Mouse (Mus musculus): ENCODE data around the gene E2f1. TPM values are rescaled to one million over a fixed set of nuclear protein-coding genes. Genes with fewer than 3 reads are reported as not detected.

The E2f1 gene
- polyA plus RNA-seq, 1 experiment: 21.5 TPM

DNA sequence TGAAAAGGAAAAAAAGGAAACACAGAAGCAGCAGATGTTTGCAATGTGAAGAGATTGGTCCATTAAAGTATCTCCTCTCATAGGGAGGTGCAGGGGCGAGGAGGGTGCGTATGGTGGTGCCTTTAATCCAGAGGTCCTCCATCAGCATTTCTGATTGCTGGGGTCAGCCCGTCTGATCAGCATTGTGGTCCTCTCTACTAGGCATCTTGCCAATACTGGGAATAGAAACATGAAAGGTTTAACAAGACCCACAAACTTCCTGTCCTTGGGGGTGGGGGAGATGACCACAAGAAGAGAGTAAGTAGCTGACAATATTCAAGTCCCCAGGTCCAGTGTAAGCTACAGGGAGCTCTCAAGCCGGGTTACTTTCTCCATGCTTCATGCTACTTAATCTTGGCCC lies 974 bp upstream of the E2f1 start:
- TF ChIP-seq CTCF (IDR thresholded peaks at IDR 0.05; ENCODE audit: borderline replicate concordance, insufficient read depth, low read length) (no peak), POLR2A (IDR thresholded peaks at IDR 0.05; ENCODE audit: low read depth, low read length) (no peak)
- Histone ChIP-seq H3K4me1 (ENCODE audit: control insufficient read depth, insufficient read depth, low read length) (peaks cover 8% of the 10 kb centered on the region), H3K4me3 (ENCODE audit: insufficient read depth, low read length) (no peak overlapping the region), H3K27ac (ENCODE audit: insufficient read depth, low read length) (peak overlapping the region; percentile 46)

DNA sequence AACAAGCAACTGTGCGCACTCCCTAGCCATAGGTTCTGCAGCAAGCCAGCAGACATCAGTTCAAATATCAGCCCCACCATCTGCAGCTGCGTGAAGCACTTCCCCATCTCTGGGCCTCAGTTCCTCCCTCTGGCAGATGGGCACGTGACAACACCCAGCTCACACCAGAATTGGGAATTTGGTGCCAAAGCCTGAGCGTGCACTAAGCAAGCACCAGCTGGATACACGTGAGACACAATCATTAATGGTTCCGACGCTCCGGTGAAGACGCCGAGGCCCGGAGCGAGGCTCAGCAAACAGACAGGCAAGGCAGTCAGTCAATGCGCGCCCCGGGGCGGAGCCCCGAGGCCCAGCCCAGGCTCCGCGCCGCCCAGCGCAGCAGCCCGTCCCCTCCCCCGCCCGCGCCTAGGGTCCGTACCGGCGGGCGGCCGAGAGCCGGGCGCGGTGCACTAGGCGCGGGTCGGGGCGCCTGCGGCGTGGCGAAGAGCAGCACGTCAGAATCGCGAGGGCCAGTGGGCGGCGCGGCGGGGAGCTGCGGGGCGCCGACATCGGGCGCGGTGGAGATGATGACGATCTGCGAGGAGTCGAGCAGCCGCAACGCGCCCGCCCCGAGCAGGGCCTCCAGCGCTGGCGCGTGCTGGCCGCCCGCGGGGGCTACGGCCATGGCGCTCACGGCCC lies 482 bp downstream of the E2f1 start:
- peaks cover 8% of the 10 kb centered on the region for H3K4me1 ChIP-seq (ENCODE audit: control insufficient read depth, insufficient read depth, low read length)
- TF ChIP-seq POLR2A (IDR thresholded peaks at IDR 0.05; ENCODE audit: low read depth, low read length) (peak; percentile 74; the same call in 1 of the 2 replicates), CTCF (IDR thresholded peaks at IDR 0.05; ENCODE audit: borderline replicate concordance, insufficient read depth, low read length) (no peak)
- H3K4me3 ChIP-seq (ENCODE audit: insufficient read depth, low read length): peak overlapping the region; percentile 65
- H3K27ac ChIP-seq (ENCODE audit: insufficient read depth, low read length): peak overlapping the region; percentile 41

DNA sequence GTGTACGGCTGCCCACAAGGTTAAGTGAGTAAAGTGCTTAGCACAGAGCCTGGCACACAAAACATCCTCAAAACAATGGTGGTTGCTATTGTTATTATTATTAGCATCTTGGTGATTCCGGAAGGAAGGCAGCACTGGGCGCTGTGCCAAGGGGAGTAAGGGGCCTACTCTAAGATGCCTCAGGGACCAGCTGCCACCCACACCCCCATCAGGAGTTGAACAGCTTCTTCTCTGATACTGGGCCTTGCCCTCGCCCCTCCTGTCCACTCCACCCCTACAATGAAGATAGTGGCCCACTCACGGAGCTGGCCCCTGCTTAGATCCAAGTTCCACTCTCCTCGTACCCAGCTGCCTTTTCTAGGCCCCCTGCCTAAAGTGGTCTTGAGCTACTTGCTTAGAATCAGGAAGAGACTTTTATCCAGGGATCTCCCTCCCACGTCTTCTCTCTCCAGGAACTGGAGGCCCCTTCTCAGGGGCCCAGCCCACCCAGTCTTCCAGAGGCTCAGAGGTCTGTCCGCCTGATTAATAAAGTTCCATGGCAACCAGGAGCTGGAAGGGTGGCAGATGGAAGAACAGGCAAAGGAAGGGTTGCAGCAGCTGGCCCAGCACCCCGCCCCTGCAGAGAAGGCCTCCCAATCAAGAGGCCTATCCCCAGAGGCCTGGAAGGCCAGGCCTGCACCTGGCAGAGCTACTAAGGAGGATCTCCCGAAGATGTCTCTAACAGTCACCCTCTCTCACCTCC lies 1.2 kb downstream of the E2f1 start:
- peak overlapping the region; percentile 65 for H3K4me3 ChIP-seq (ENCODE audit: insufficient read depth, low read length)
- TF ChIP-seq POLR2A (IDR thresholded peaks at IDR 0.05; ENCODE audit: low read depth, low read length): no peak
- TF ChIP-seq CTCF (IDR thresholded peaks at IDR 0.05; ENCODE audit: borderline replicate concordance, insufficient read depth, low read length): no peak
- peak overlapping the region; percentile 41 for H3K27ac ChIP-seq (ENCODE audit: insufficient read depth, low read length)
- H3K4me1 ChIP-seq (ENCODE audit: control insufficient read depth, insufficient read depth, low read length): peaks cover 8% of the 10 kb centered on the region

DNA sequence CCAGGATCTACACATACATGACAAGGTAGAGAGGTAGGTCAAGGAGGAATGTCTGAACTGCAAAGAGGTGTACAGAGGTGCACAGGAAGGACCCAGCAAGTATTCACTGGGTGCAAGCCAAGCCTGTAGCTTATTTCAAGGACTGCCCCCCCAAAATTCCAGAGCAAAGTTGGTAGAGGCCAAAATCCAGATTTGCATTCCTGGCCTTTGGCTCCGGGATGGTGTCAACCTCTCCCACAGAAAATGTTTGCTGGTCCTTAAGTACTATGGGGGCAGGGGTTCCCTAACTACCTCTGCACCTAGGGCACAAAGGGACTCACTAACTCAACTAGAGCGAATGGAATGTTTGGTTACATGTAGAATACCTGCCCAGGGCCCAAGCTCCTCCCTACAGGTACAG lies 1.9 kb downstream of the E2f1 start:
- Histone ChIP-seq H3K4me1 (ENCODE audit: control insufficient read depth, insufficient read depth, low read length) (peaks cover 8% of the 10 kb centered on the region), H3K4me3 (ENCODE audit: insufficient read depth, low read length) (peak overlapping the region; percentile 65), H3K27ac (ENCODE audit: insufficient read depth, low read length) (no peak overlapping the region)
- TF ChIP-seq CTCF (IDR thresholded peaks at IDR 0.05; ENCODE audit: borderline replicate concordance, insufficient read depth, low read length): no peak
- TF ChIP-seq POLR2A (IDR thresholded peaks at IDR 0.05; ENCODE audit: low read depth, low read length): no peak

DNA sequence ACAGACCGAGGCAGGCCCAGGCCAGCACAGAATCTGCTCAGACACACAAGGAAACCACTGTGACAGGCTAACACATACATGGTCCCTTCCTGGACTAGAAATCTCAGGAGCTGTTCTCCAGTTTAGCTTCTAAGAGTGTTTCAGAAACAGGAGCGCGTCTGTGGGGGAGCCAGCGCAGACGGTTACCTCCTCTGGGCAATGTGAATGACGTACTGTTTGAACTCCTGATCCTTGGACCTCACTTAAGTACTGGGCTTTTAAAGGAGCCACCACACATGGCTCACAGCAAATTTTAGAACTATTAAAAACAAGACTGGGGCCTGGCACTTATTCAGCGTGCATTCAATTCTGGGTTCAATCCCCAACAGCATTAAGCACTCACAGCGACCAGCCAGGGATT lies 3.1 kb downstream of the E2f1 start:
- Histone ChIP-seq H3K4me3 (ENCODE audit: insufficient read depth, low read length) (no peak overlapping the region), H3K4me1 (ENCODE audit: control insufficient read depth, insufficient read depth, low read length) (peaks cover 5% of the 10 kb centered on the region), H3K27ac (ENCODE audit: insufficient read depth, low read length) (no peak overlapping the region)
- TF ChIP-seq CTCF (IDR thresholded peaks at IDR 0.05; ENCODE audit: borderline replicate concordance, insufficient read depth, low read length): no peak

DNA sequence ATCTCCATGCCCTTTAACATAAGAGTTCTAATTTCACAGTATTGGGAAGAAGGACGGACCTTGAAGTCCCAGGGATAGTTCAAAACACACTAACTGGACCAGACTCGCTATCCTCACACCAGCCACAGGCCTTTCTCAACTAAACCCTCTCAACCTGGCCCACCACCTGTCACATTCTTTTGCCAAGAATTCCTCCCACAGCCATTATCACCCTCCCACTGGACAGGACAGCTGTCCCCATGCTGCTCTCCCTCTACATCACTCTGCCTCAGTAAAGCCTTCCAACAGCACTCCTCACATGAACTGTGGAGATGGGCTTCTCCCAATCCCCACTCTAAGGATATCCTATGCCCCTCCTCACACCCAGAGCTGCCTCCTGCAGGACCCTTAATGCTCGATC lies 4.1 kb downstream of the E2f1 start:
- Histone ChIP-seq H3K27ac (ENCODE audit: insufficient read depth, low read length) (no peak overlapping the region), H3K4me3 (ENCODE audit: insufficient read depth, low read length) (no peak overlapping the region), H3K4me1 (ENCODE audit: control insufficient read depth, insufficient read depth, low read length) (peaks cover under 1% of the 10 kb centered on the region)
- no peak for TF ChIP-seq POLR2A (IDR thresholded peaks at IDR 0.05; ENCODE audit: low read depth, low read length)
- no peak for TF ChIP-seq CTCF (IDR thresholded peaks at IDR 0.05; ENCODE audit: borderline replicate concordance, insufficient read depth, low read length)

DNA sequence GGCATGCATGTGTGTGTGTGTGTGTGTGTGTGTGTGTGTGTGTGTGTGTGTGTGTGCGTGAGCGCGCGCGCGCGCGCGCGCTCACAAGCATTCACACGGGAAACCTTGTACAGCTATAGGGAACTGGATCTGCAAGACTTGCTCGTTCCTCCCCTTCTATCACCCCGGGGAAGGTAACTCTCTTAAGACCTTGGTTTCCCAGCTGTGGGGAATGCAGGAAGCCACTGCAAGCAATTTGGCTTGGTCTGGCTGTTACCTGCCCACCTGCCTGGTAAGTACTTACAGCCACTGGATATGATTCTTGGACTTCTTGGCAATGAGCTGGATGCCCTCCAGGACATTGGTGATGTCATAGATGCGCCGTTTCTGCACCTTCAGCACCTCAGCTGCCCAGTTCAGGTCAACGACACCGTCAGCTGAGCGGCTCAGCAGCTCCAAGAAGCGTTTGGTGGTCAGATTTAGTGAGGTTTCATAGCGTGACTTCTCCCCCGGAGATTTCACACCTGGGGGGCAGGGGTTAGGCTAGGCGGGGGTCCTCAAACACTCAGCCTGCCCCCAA lies 6.0 kb downstream of the E2f1 start:
- H3K27ac ChIP-seq (ENCODE audit: insufficient read depth, low read length): no peak overlapping the region
- no peaks in the 10 kb centered on the region for H3K4me1 ChIP-seq (ENCODE audit: control insufficient read depth, insufficient read depth, low read length)
- H3K4me3 ChIP-seq (ENCODE audit: insufficient read depth, low read length): no peak overlapping the region
- TF ChIP-seq POLR2A (IDR thresholded peaks at IDR 0.05; ENCODE audit: low read depth, low read length) (no peak), CTCF (IDR thresholded peaks at IDR 0.05; ENCODE audit: borderline replicate concordance, insufficient read depth, low read length) (no peak)

DNA sequence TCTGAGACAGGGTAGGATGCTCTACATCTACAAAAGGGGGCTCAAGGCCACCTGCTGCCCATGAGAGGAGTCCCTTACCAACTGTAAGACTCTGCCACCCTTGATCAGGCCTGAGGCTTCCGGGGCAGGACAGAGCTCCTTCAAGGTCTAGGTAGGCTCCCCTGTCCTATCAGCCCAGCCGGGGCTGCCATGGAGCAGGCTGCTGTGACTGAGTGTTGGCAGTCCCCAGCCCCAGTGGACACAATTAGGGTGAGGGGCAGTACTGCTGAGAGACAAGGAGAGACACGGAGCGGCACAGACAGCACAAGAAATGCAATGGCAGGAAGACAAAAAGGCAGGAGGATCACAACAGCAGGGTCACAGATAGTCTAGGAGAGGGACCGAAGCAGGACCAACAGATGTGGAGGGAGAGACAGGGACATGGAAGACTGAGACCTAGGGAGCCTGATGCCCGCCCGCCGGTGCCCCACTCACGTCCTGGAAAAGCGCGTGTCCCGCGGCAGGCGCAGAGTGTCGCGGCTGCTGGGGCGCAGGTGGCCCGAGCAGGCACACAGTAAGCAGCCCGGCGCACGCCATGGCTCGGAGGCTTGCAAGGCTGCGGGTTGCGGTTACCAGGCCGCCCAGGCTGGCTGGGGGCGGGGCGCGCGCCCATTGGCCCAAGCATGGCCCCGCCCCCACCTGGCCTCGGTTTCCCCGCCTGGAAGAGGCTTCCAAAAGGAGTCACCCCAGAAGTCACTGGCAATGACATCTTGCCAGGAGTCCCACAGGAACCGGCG lies 11.2 kb downstream of the E2f1 start, which contains the start of gene Necab3:
Necab3 (minus strand) TSS at position 627 of the 776 bp plus-strand sequence.
- H3K4me1 ChIP-seq (ENCODE audit: control insufficient read depth, insufficient read depth, low read length): no peaks in the 10 kb centered on the region

DNA sequence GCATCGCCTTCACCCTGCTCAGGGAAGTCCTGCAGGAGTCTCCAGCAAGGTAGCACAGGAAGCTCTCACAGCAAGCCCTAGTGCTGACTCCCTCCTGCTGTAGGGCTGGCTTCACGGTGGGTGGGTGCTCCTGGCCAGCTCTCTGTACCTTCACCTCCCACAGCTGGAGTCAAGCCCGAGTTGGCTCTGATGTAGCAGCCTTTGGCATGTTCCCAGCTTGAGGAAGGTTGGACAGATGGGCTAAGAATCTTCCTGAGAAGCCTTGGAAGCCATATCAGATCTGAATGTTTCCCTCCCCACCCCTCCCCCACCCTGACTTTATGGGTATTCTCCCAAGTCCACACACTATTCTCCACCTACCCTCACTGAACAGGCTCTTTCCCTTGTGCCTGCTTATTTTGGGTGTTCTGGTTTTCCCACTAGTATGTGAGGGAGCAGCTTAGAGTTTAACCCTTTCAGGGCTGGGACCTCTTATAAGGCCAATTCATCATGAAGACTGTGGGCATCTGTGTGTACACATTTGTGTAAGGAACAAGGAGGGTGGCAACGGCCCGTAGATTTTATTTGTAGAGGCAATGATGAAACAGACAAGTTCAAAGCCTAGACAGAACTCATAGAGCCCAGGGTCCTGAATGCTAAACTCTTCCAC lies 12.4 kb downstream of the E2f1 start:
- H3K4me3 ChIP-seq (ENCODE audit: insufficient read depth, low read length): no peak overlapping the region
- H3K4me1 ChIP-seq (ENCODE audit: control insufficient read depth, insufficient read depth, low read length): no peaks in the 10 kb centered on the region
- H3K27ac ChIP-seq (ENCODE audit: insufficient read depth, low read length): no peak overlapping the region
- TF ChIP-seq POLR2A (IDR thresholded peaks at IDR 0.05; ENCODE audit: low read depth, low read length) (no peak), CTCF (IDR thresholded peaks at IDR 0.05; ENCODE audit: borderline replicate concordance, insufficient read depth, low read length) (no peak)

More for the DNA sequence above, 11.2 kb downstream of the E2f1 start, which contains the start of gene Necab3:
- H3K27ac ChIP-seq (ENCODE audit: insufficient read depth, low read length): no peak within 1 kb of the TSS
- H3K4me3 ChIP-seq (ENCODE audit: insufficient read depth, low read length): no peak within 1 kb of the TSS
- TF ChIP-seq CTCF (IDR thresholded peaks at IDR 0.05; ENCODE audit: borderline replicate concordance, insufficient read depth, low read length): no peak
- TF ChIP-seq POLR2A (IDR thresholded peaks at IDR 0.05; ENCODE audit: low read depth, low read length): no peak

Measured in embryonic fibroblast, embryonic 13.5 days (primary cell).